Mouse (Mus musculus): ENCODE data around the gene Alox5ap.

DNA sequence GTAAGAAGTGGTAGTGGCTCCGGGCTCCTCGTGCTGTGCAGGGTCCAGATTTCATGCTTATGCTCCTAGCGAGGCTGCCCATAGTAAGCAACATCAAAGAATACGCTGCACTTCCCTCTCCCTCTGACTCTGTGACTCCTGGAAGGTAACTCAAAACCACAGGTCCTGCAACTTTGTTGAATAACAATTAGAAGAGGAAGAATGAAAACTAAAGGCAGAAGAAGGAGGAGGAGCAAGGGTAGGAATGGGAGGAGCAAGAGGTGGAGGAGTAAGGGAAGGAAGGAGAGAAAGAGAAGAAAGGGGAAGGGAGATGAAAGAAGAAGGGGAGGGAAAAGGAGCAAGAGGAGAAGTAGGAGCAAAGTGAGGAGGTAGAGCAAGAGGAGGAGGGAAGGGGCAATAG is at the start of gene Alox5ap:
- TF ChIP-seq CTCF (IDR thresholded peaks at IDR 0.05; ENCODE audit: borderline replicate concordance, control insufficient read depth, extremely low read depth, insufficient read depth, low read length, poor library complexity) (no peak), POLR2A (IDR thresholded peaks at IDR 0.05; ENCODE audit: control insufficient read depth, extremely low read depth, insufficient read depth, low read length, poor library complexity) (no peak)

Data from thymus, adult 2 months (tissue).